In the genomic region with DNA sequence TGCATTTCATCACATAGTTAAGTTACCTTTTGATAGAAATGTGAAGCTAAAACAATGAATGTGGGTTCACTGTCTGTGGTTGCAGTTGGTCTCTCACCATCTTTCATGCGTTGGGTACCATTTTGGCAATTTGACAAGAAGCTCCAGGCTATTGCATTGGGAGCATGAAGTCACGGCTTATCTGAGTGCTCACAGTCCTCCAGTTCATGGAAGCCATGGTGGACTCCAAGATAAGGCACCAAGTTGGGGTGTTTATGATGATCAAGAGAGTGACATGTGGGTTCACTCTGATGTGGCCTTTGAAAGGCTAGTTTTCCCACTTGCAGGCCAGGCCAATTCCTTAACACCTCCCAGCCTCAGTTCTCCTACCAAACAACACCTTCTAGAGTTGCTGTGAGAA, we compare ENCODE assay signal across 35 mouse cellular contexts. TPM values are rescaled to one million over a fixed set of nuclear protein-coding genes. Genes with fewer than 3 reads are reported as not detected.
A peak's percentile ranks its signal among the peaks of the same experiment; 100 is the strongest.
DNase-seq lines count a peak whose midpoint lies in the region; ATAC-seq lines count a peak whose summit lies in the region.
"Had no signal": no experiment of that assay in that cellular context is flagged by ENCODE, and none has a peak within 500 bp of the region (broad histone marks: within the 10 kb centered on the region; RNA-seq: fewer than 3 reads in every experiment).

No protein-coding gene starts in this region.

- no peak overlapping the region for H3K4me3 ChIP-seq in liver, embryonic 15.5 days (replicated peaks)
- H3K4me3 ChIP-seq in forebrain, embryonic 14.5 days (ENCODE audit: low read depth, low read length) = no peak overlapping the region
- H3K4me3 ChIP-seq: embryonic facial prominence, embryonic 10.5 days; embryonic facial prominence, embryonic 15.5 days; hindbrain, embryonic 10.5 days; hindbrain, embryonic 15.5 days; lung, embryonic 15.5 days; megakaryocyte, embryonic 14.5 days; midbrain, embryonic 13.5 days had no signal

- H3K9ac ChIP-seq in liver, embryonic 15.5 days = no peak overlapping the region
- H3K9ac ChIP-seq in forebrain, embryonic 14.5 days (ENCODE audit: low read length) = no peak overlapping the region
- H3K9ac ChIP-seq: embryonic facial prominence, embryonic 15.5 days; hindbrain, embryonic 15.5 days; lung, embryonic 15.5 days; midbrain, embryonic 13.5 days had no signal

- WGBS in liver, embryonic 15.5 days (ENCODE audit: insufficient replicate concordance) = 46% methylated on average over 2 of the region's 2 CpGs
- WGBS in forebrain, embryonic 14.5 days = 83% methylated on average over 2 of the region's 2 CpGs

- no peaks in the 10 kb centered on the region for H3K36me3 ChIP-seq in liver, embryonic 15.5 days (replicated peaks)
- H3K36me3 ChIP-seq in forebrain, embryonic 14.5 days (ENCODE audit: control insufficient read depth, insufficient read depth, low read length) = no peaks in the 10 kb centered on the region
- H3K36me3 ChIP-seq: embryonic facial prominence, embryonic 10.5 days; embryonic facial prominence, embryonic 15.5 days; hindbrain, embryonic 10.5 days; hindbrain, embryonic 15.5 days; lung, embryonic 15.5 days; midbrain, embryonic 13.5 days had no signal

- ATAC-seq in liver, embryonic 15.5 days (ENCODE audit: insufficient read depth) = peak; percentile 92
- no peak for ATAC-seq in forebrain, embryonic 14.5 days
- ATAC-seq: forebrain, embryonic 16.5 days; midbrain, embryonic 13.5 days; Patski had no signal

- H3K27ac ChIP-seq in liver, embryonic 15.5 days (replicated peaks) = no peak overlapping the region; the same call in 1 of the 2 replicates
- no peak overlapping the region for H3K27ac ChIP-seq in forebrain, embryonic 14.5 days (ENCODE audit: low read depth, low read length)
- H3K27ac ChIP-seq: embryonic facial prominence, embryonic 10.5 days; embryonic facial prominence, embryonic 15.5 days; hindbrain, embryonic 10.5 days; hindbrain, embryonic 15.5 days; lung, embryonic 15.5 days; midbrain, embryonic 13.5 days; stomach, postnatal 0 days had no signal

- H3K4me2 ChIP-seq in liver, embryonic 15.5 days = no peak overlapping the region
- H3K4me2 ChIP-seq in forebrain, embryonic 14.5 days (ENCODE audit: low read length) = no peak overlapping the region
- H3K4me2 ChIP-seq: embryonic facial prominence, embryonic 15.5 days; hindbrain, embryonic 15.5 days; lung, embryonic 15.5 days; midbrain, embryonic 13.5 days had no signal

- no peaks in the 10 kb centered on the region for H3K27me3 ChIP-seq in liver, embryonic 15.5 days
- no peaks in the 10 kb centered on the region for H3K27me3 ChIP-seq in forebrain, embryonic 14.5 days (replicated peaks; ENCODE audit: control insufficient read depth, insufficient read depth, low read length)
- H3K27me3 ChIP-seq: CH12.LX; embryonic facial prominence, embryonic 15.5 days; hindbrain, embryonic 15.5 days; lung, embryonic 15.5 days had no signal

- peak; percentile 12 for DNase-seq in spleen, adult 12 weeks (ENCODE audit: low spot score)
- no peak for DNase-seq in spleen, adult 18-20 months
- DNase-seq in liver = peak; percentile 33
- DNase-seq in spleen, postnatal 36 days (ENCODE audit: low spot score in 2 of 2) = peak; percentile 2 to 46
- DNase-seq in layer of hippocampus, adult 8-10 months (ENCODE audit: low spot score in 2 of 2) = no peak
- no peak for DNase-seq in cerebellum, adult 8-10 months
- DNase-seq in forebrain, embryonic 14.5 days (ENCODE audit: low spot score) = no peak
- DNase-seq: adrenal gland, postnatal 10 days; cerebellum, adult 18-20 months; cerebellum, postnatal 14 days; gastrocnemius, postnatal 14 days; heart, postnatal 14 days; kidney, adult 2 months; kidney, postnatal 4 days; layer of hippocampus, adult 9-11 months; left cerebral cortex, postnatal 4 days; lung, postnatal 36 days; thymus, adult 18-20 months; thymus, postnatal 25 days had no signal

- peaks cover 3% of the 10 kb centered on the region; the same call in 1 of the 2 replicates for H3K4me1 ChIP-seq in liver, embryonic 15.5 days (replicated peaks)
- no peaks in the 10 kb centered on the region for H3K4me1 ChIP-seq in forebrain, embryonic 14.5 days (ENCODE audit: control insufficient read depth, insufficient read depth, low read length)
- H3K4me1 ChIP-seq: embryonic facial prominence, embryonic 10.5 days; embryonic facial prominence, embryonic 15.5 days; hindbrain, embryonic 10.5 days; hindbrain, embryonic 15.5 days; lung, embryonic 15.5 days; midbrain, embryonic 13.5 days had no signal

- H3K9me3 ChIP-seq in liver, embryonic 15.5 days (replicated peaks) = no peaks in the 10 kb centered on the region
- no peaks in the 10 kb centered on the region for H3K9me3 ChIP-seq in forebrain, embryonic 14.5 days (replicated peaks; ENCODE audit: control insufficient read depth, low read length)
- H3K9me3 ChIP-seq: embryonic facial prominence, embryonic 10.5 days; embryonic facial prominence, embryonic 15.5 days; hindbrain, embryonic 10.5 days; hindbrain, embryonic 15.5 days; lung, embryonic 15.5 days; megakaryocyte, embryonic 14.5 days; midbrain, embryonic 13.5 days had no signal

RNA-seq across cellular contexts. Expression of a gene that starts 58.5 kb away (rescaled TPM):
- polyA plus RNA-seq in liver, embryonic 15.5 days (2015; fragmentation: Nextera tagmentation; extraction: Ambion mirVana) = 0.05 and 0.08 TPM in 2 replicates
- under 1 TPM; 0.55 to 0.83 (median 0.64) TPM for total RNA-seq in layer of hippocampus, adult 8-10 months (2022)
- 0.16 TPM in 1 of 2 replicates, not detected in the other for polyA plus RNA-seq in forebrain, embryonic 14.5 days (2014; fragmentation: Nextera tagmentation; extraction: Ambion mirVana)
- total RNA-seq: ES-E14; granulocyte monocyte progenitor cell, adult 5-6 weeks; monocyte, adult 5-6 weeks had no signal
- polyA plus RNA-seq: forebrain, embryonic 16.5 days; heart, embryonic 14.5 days had no signal

Comparison
In these comparisons a context has a peak if more than half of its experiments do, and no peak if none do; other contexts are left out.
1. DNase-seq: peak in spleen, adult 12 weeks (single experiment), liver (single experiment) and spleen, postnatal 36 days (2 of 2); none in spleen, adult 18-20 months (0 of 2), layer of hippocampus, adult 8-10 months (0 of 2), cerebellum, adult 8-10 months (single experiment) and forebrain, embryonic 14.5 days (single experiment).